Mouse (Mus musculus) heart, embryonic 11.5 days (tissue): ENCODE measurements at regions not wholly inside any gene's neighbourhood (a gene's known extent, or its start where the extent isn't known, plus 50 kb on each side); places are given as distances from the start of the nearest gene placed in this dataset.
A peak's percentile ranks its signal among the peaks of the same experiment; 100 is the strongest.

Source experiments
- ATAC-seq: fragments of 200-750 bp; cut with Nextera tagmentation; replicated peaks from 2 replicates; pipeline ENCODE4 v1.8.0; 2017; ENCODE audit warnings: moderate library complexity; ENCODE audit not compliant: insufficient number of reproducible peaks, low FRiP score, low TSS enrichment
- H3K27ac ChIP-seq: fragments of 300-500 bp; sonication (generic); 2 replicates; pipeline ENCODE4 v1.5.1; 2014; ENCODE audit warnings: mild to moderate bottlenecking, low read depth, low read length
- H3K27me3 ChIP-seq: fragments of 300-500 bp; sonication (generic); 2 replicates; pipeline ENCODE4 v1.6.1; 2014; ENCODE audit warnings: mild to moderate bottlenecking, low read length, mixed read lengths; ENCODE audit not compliant: control insufficient read depth, insufficient read depth
- H3K36me3 ChIP-seq: fragments of 300-500 bp; sonication (generic); 2 replicates; pipeline ENCODE4 v1.6.1; 2014; ENCODE audit warnings: mild to moderate bottlenecking, low read length, moderate library complexity, mixed read lengths; ENCODE audit not compliant: control insufficient read depth, insufficient read depth
- H3K4me1 ChIP-seq: fragments of 300-500 bp; sonication (generic); 2 replicates; pipeline ENCODE4 v1.6.1; 2014; ENCODE audit warnings: low read length; ENCODE audit not compliant: control insufficient read depth, insufficient read depth
- H3K4me2 ChIP-seq: fragments of 300-500 bp; sonication (generic); 2 replicates; pipeline ENCODE4 v1.6.1; 2014; ENCODE audit warnings: mild to moderate bottlenecking, moderate library complexity
- H3K4me3 ChIP-seq: fragments of 300-500 bp; sonication (generic); 2 replicates; pipeline ENCODE4 v1.5.1; 2014; ENCODE audit warnings: low read depth, low read length
- H3K9ac ChIP-seq: fragments of 300-500 bp; sonication (generic); 2 replicates; pipeline ENCODE4 v1.6.1; 2014; ENCODE audit warnings: mild to moderate bottlenecking, low read depth, low read length, moderate library complexity
- H3K9me3 ChIP-seq: fragments of 300-500 bp; sonication (generic); replicated peaks from 2 replicates; pipeline ENCODE4 v1.6.1; 2016; ENCODE audit warnings: low read length; ENCODE audit not compliant: control insufficient read depth
- WGBS: fragments of 180-500 bp; shearing (Covaris S2); extraction: QIAGEN DNeasy Blood & Tissue Kit; methylation state at CpG from one replicate; pipeline ENCODE4 v1.1.7; 2014; ENCODE audit not compliant: insufficient replicate concordance; 5-methylcytosine and 5-hydroxymethylcytosine counted together

GRCm38 (mm10) chr1:177525141-177525540, 83.0 kb downstream of the Zbtb18 start:
- Histone ChIP-seq H3K4me2 (no peak overlapping the region), H3K9ac (no peak overlapping the region), H3K4me1 (no peaks in the 10 kb centered on the region), H3K27me3 (no peaks in the 10 kb centered on the region), H3K36me3 (no peaks in the 10 kb centered on the region), H3K27ac (no peak overlapping the region), H3K4me3 (no peak overlapping the region), H3K9me3 (no peaks in the 10 kb centered on the region)
- WGBS = 84% methylated on average over 6 of the region's 6 CpGs
- ATAC-seq = no peak

GRCm38 (mm10) chr1:177531791-177532190, 89.6 kb downstream of the Zbtb18 start:
- ATAC-seq = peak; percentile 49; the same call in 1 of the 2 replicates
- no peak overlapping the region for H3K27ac ChIP-seq
- WGBS = 45% methylated on average over 2 of the region's 2 CpGs

GRCm38 (mm10) chr1:177532656-177533055, 90.5 kb downstream of the Zbtb18 start:
- no peak for ATAC-seq
- Histone ChIP-seq H3K9ac (no peak overlapping the region), H3K4me2 (no peak overlapping the region), H3K27ac (no peak overlapping the region), H3K4me1 (no peaks in the 10 kb centered on the region), H3K9me3 (no peaks in the 10 kb centered on the region), H3K4me3 (no peak overlapping the region), H3K36me3 (no peaks in the 10 kb centered on the region), H3K27me3 (no peaks in the 10 kb centered on the region)
- WGBS = 75% methylated on average over 2 of the region's 2 CpGs

More at GRCm38 (mm10) chr1:177531791-177532190, 89.6 kb downstream of the Zbtb18 start:
- H3K36me3 ChIP-seq = no peaks in the 10 kb centered on the region
- no peak overlapping the region for H3K9ac ChIP-seq
- H3K27me3 ChIP-seq = no peaks in the 10 kb centered on the region
- no peak overlapping the region for H3K4me3 ChIP-seq
- H3K4me1 ChIP-seq = no peaks in the 10 kb centered on the region
- no peaks in the 10 kb centered on the region for H3K9me3 ChIP-seq
- no peak overlapping the region for H3K4me2 ChIP-seq

GRCm38 (mm10) chr1:177533332-177533731, 91.2 kb downstream of the Zbtb18 start:
- ATAC-seq = no peak
- Histone ChIP-seq H3K27ac (no peak overlapping the region), H3K27me3 (no peaks in the 10 kb centered on the region), H3K4me1 (no peaks in the 10 kb centered on the region), H3K36me3 (no peaks in the 10 kb centered on the region), H3K9me3 (no peaks in the 10 kb centered on the region), H3K4me3 (no peak overlapping the region), H3K9ac (no peak overlapping the region), H3K4me2 (no peak overlapping the region)
- WGBS = 59% methylated on average over 2 of the region's 2 CpGs

GRCm38 (mm10) chr1:177545031-177545735, 103.0 kb downstream of the Zbtb18 start:
- Histone ChIP-seq H3K27ac (no peak overlapping the region), H3K4me1 (no peaks in the 10 kb centered on the region), H3K9me3 (no peaks in the 10 kb centered on the region), H3K9ac (no peak overlapping the region), H3K4me2 (no peak overlapping the region), H3K27me3 (no peaks in the 10 kb centered on the region), H3K4me3 (no peak overlapping the region), H3K36me3 (no peaks in the 10 kb centered on the region)
- no peak for ATAC-seq
- WGBS = 78% methylated on average over 15 of the region's 15 CpGs

- Histone ChIP-seq H3K4me3 (no peak overlapping the region), H3K9me3 (no peaks in the 10 kb centered on the region), H3K4me1 (no peaks in the 10 kb centered on the region), H3K36me3 (no peaks in the 10 kb centered on the region), H3K4me2 (no peak overlapping the region), H3K27me3 (no peaks in the 10 kb centered on the region), H3K27ac (no peak overlapping the region), H3K9ac (no peak overlapping the region)
- 80% methylated on average over 6 of the region's 6 CpGs for WGBS
- ATAC-seq = no peak
Observed at GRCm38 (mm10) chr1:177547716-177548115, 105.6 kb downstream of the Zbtb18 start.

- H3K36me3 ChIP-seq = no peaks in the 10 kb centered on the region
- H3K27ac ChIP-seq = no peak overlapping the region
- peak; percentile 59; the same call in 1 of the 2 replicates for ATAC-seq
- H3K4me1 ChIP-seq = peaks cover 4% of the 10 kb centered on the region
- no peak overlapping the region for H3K9ac ChIP-seq
- peak overlapping the region; percentile 43 for H3K4me2 ChIP-seq
- no peaks in the 10 kb centered on the region for H3K9me3 ChIP-seq
- H3K27me3 ChIP-seq = no peaks in the 10 kb centered on the region
- WGBS = 41% methylated on average over 15 of the region's 15 CpGs
- no peak overlapping the region for H3K4me3 ChIP-seq
Observed at GRCm38 (mm10) chr1:177555471-177556291, 113.5 kb downstream of the Zbtb18 start.

GRCm38 (mm10) chr1:177557432-177557831, 115.3 kb downstream of the Zbtb18 start:
- H3K4me2 ChIP-seq = no peak overlapping the region
- no peak overlapping the region for H3K4me3 ChIP-seq
- WGBS = 56% methylated on average over 6 of the region's 6 CpGs
- no peaks in the 10 kb centered on the region for H3K27me3 ChIP-seq
- no peak for ATAC-seq
- no peak overlapping the region for H3K27ac ChIP-seq
- peaks cover 4% of the 10 kb centered on the region for H3K4me1 ChIP-seq
- H3K9ac ChIP-seq = no peak overlapping the region
- no peaks in the 10 kb centered on the region for H3K9me3 ChIP-seq
- H3K36me3 ChIP-seq = no peaks in the 10 kb centered on the region
